Mouse (Mus musculus): ENCODE measurements around the gene Kif16b. TPM values are rescaled to one million over a fixed set of nuclear protein-coding genes. Genes with fewer than 3 reads are reported as not detected.

Kif16b gene
- polyA plus RNA-seq, 1 experiment from 2014 or later: 23.0 TPM

- ChIA-PET POLR2A (interaction anchor here (0.6 kb wide), 1 partner anchor 179 kb away, joined by 3 read pairs; no protein-coding TSS in a partner anchor), CTCF (interaction anchor here (1.1 kb wide), 1 partner anchor 13 kb away, joined by 3 read pairs; no protein-coding TSS in a partner anchor)
- ATAC-seq (no peak), DNase-seq (ENCODE audit: low read depth, low spot score) (no peak)
- no peak for TF ChIP-seq CTCF (IDR thresholded peaks at IDR 0.05)
- in situ Hi-C loops (cut with MboI; ENCODE audit: low pct_unique_long_range_greater_than_20kb): no loop called here
- no peaks in the 10 kb centered on the region for H3K27me3 ChIP-seq
Measured at GRCm38 (mm10) chr2:142875936-142876335, 25.4 kb downstream of the Kif16b start.

GRCm38 (mm10) chr2:142874562-142874961 lies 26.8 kb downstream of the Kif16b start:
- DNase-seq (ENCODE audit: low read depth, low spot score) (no peak), ATAC-seq (peak; percentile 51)
- POLR2A ChIA-PET: no interaction called here
- CTCF ChIA-PET: interaction anchor here (0.8 to 1.2 kb wide), 4 partner anchors 12 to 23 kb away, joined by 3 read pairs; no protein-coding TSS in a partner anchor
- TF ChIP-seq CTCF (IDR thresholded peaks at IDR 0.05): no peak
- no peaks in the 10 kb centered on the region for H3K27me3 ChIP-seq
- in situ Hi-C loops (cut with MboI; ENCODE audit: low pct_unique_long_range_greater_than_20kb): no loop called here

- ChIA-PET CTCF (no interaction called here), POLR2A (no interaction called here)
- DNase-seq (ENCODE audit: low read depth, low spot score): no peak
- H3K27me3 ChIP-seq: no peaks in the 10 kb centered on the region
- in situ Hi-C loops (cut with MboI; ENCODE audit: low pct_unique_long_range_greater_than_20kb): no loop called here
- no peak for ATAC-seq
- TF ChIP-seq CTCF (IDR thresholded peaks at IDR 0.05): no peak
Measured at GRCm38 (mm10) chr2:142870055-142870454, 31.3 kb downstream of the Kif16b start.

- TF ChIP-seq CTCF (IDR thresholded peaks at IDR 0.05): no peak
- in situ Hi-C loops (cut with MboI; ENCODE audit: low pct_unique_long_range_greater_than_20kb): no loop called here
- ChIA-PET CTCF (interaction anchor here (1.0 kb wide), 1 partner anchor 96 kb away, joined by 3 read pairs; no protein-coding TSS in a partner anchor), POLR2A (no interaction called here)
- H3K27me3 ChIP-seq: no peaks in the 10 kb centered on the region
- DNase-seq (ENCODE audit: low read depth, low spot score): no peak
- peak; percentile 44 for ATAC-seq
Measured at GRCm38 (mm10) chr2:142867481-142867880, 33.9 kb downstream of the Kif16b start.

- H3K27me3 ChIP-seq: no peaks in the 10 kb centered on the region
- no peak for DNase-seq (ENCODE audit: low read depth, low spot score)
- ATAC-seq: no peak
- in situ Hi-C loops (cut with MboI; ENCODE audit: low pct_unique_long_range_greater_than_20kb): loop anchor here (5.0 kb wide), 2 partner anchors 101 to 231 kb away; no protein-coding TSS in a partner anchor
- no peak for TF ChIP-seq CTCF (IDR thresholded peaks at IDR 0.05)
- ChIA-PET CTCF (interaction anchor here (2.7 to 5.3 kb wide), 3 partner anchors 21 to 232 kb away, joined by 9 to 38 read pairs (median 11); no protein-coding TSS in a partner anchor), POLR2A (no interaction called here)
Measured at GRCm38 (mm10) chr2:142860994-142861393, 40.3 kb downstream of the Kif16b start.

- peak; percentile 86 for TF ChIP-seq CTCF (IDR thresholded peaks at IDR 0.05)
- in situ Hi-C loops (cut with MboI; ENCODE audit: low pct_unique_long_range_greater_than_20kb): no loop called here
- DNase-seq (ENCODE audit: low read depth, low spot score) (peak; percentile 24), ATAC-seq (peak; percentile 76)
- POLR2A ChIA-PET: no interaction called here
- CTCF ChIA-PET: interaction anchor here (0.7 to 5.3 kb wide), 17 partner anchors 12 to 244 kb away, joined by 3 to 38 read pairs (median 4); no protein-coding TSS in a partner anchor
- no peaks in the 10 kb centered on the region for H3K27me3 ChIP-seq
Measured at GRCm38 (mm10) chr2:142859452-142859851, 41.9 kb downstream of the Kif16b start.

GRCm38 (mm10) chr2:142838775-142839174 lies 62.6 kb downstream of the Kif16b start:
- DNase-seq (ENCODE audit: low read depth, low spot score) (no peak), ATAC-seq (no peak)
- POLR2A ChIA-PET: no interaction called here
- TF ChIP-seq CTCF (IDR thresholded peaks at IDR 0.05): no peak
- in situ Hi-C loops (cut with MboI; ENCODE audit: low pct_unique_long_range_greater_than_20kb): no loop called here
- CTCF ChIA-PET: interaction anchor here (0.8 to 1.8 kb wide), 4 partner anchors 11 to 128 kb away, joined by 3 to 4 read pairs (median 4); no protein-coding TSS in a partner anchor
- H3K27me3 ChIP-seq: no peaks in the 10 kb centered on the region

- no peak for DNase-seq (ENCODE audit: low read depth, low spot score)
- in situ Hi-C loops (cut with MboI; ENCODE audit: low pct_unique_long_range_greater_than_20kb): no loop called here
- CTCF ChIA-PET: interaction anchor here (1.7 to 1.8 kb wide), 2 partner anchors 15 to 16 kb away, joined by 4 read pairs; no protein-coding TSS in a partner anchor
- H3K27me3 ChIP-seq: no peaks in the 10 kb centered on the region
- no peak for TF ChIP-seq CTCF (IDR thresholded peaks at IDR 0.05)
- peak; percentile 79 for ATAC-seq
- POLR2A ChIA-PET: no interaction called here
Measured at GRCm38 (mm10) chr2:142838118-142838517, 63.2 kb downstream of the Kif16b start.

GRCm38 (mm10) chr2:142834751-142835150 lies 66.6 kb downstream of the Kif16b start:
- TF ChIP-seq CTCF (IDR thresholded peaks at IDR 0.05): no peak
- CTCF ChIA-PET: no interaction called here
- DNase-seq (ENCODE audit: low read depth, low spot score) (no peak), ATAC-seq (no peak)
- POLR2A ChIA-PET: no interaction called here
- H3K27me3 ChIP-seq: no peaks in the 10 kb centered on the region
- in situ Hi-C loops (cut with MboI; ENCODE audit: low pct_unique_long_range_greater_than_20kb): no loop called here

- no peak for DNase-seq (ENCODE audit: low read depth, low spot score)
- TF ChIP-seq CTCF (IDR thresholded peaks at IDR 0.05): no peak
- CTCF ChIA-PET: interaction anchor here (1.4 kb wide), 1 partner anchor 62 kb away, joined by 3 read pairs; no protein-coding TSS in a partner anchor
Measured at GRCm38 (mm10) chr2:142832617-142833422, 68.5 kb downstream of the Kif16b start.

GRCm38 (mm10) chr2:142813033-142813432 lies 88.3 kb downstream of the Kif16b start:
- no peaks in the 10 kb centered on the region for H3K27me3 ChIP-seq
- ATAC-seq (peak; percentile 60), DNase-seq (ENCODE audit: low read depth, low spot score) (no peak)
- POLR2A ChIA-PET: no interaction called here
- peak; percentile 73 for TF ChIP-seq CTCF (IDR thresholded peaks at IDR 0.05)
- CTCF ChIA-PET: interaction anchor here (0.6 to 2.3 kb wide), 11 partner anchors 9 to 559 kb away, joined by 3 to 11 read pairs (median 3); no protein-coding TSS in a partner anchor
- in situ Hi-C loops (cut with MboI; ENCODE audit: low pct_unique_long_range_greater_than_20kb): loop anchor here (10.0 kb wide), 2 partner anchors 208 to 558 kb away; no protein-coding TSS in a partner anchor

More at GRCm38 (mm10) chr2:142832617-142833422, 68.5 kb downstream of the Kif16b start:
- H3K27me3 ChIP-seq: no peaks in the 10 kb centered on the region
- no peak for ATAC-seq
- in situ Hi-C loops (cut with MboI; ENCODE audit: low pct_unique_long_range_greater_than_20kb): no loop called here
- POLR2A ChIA-PET: no interaction called here
